Mouse (Mus musculus) liver, embryonic 13.5 days (tissue): ENCODE data around the gene Ccl12. TPM values are rescaled to one million over a fixed set of nuclear protein-coding genes. Genes with fewer than 3 reads are reported as not detected.

Experiments used
- ATAC-seq: fragments of 200-750 bp; cut with Nextera tagmentation; 2 replicates; pipeline ENCODE4 v1.8.0; 2017; ENCODE audit warnings: low read depth, mild to moderate bottlenecking, moderate number of reproducible peaks, moderate library complexity
- DNase-seq: peaks from one replicate; pipeline ENCODE4 v3.0.0; 2022
- H3K27ac ChIP-seq: fragments of 300-500 bp; sonication (generic); 2 replicates; pipeline ENCODE4 v1.5.1; 2015; ENCODE audit warnings: moderate library complexity, mild to moderate bottlenecking, inconsistent platforms
- H3K27me3 ChIP-seq: fragments of 300-500 bp; sonication (generic); 2 replicates; pipeline ENCODE4 v1.6.1; 2015; ENCODE audit warnings: mild to moderate bottlenecking, inconsistent platforms
- H3K36me3 ChIP-seq: fragments of 300-500 bp; sonication (generic); 2 replicates; pipeline ENCODE4 v1.6.1; 2015; ENCODE audit warnings: mild to moderate bottlenecking, inconsistent platforms
- H3K4me1 ChIP-seq: fragments of 300-500 bp; sonication (generic); replicated peaks from 2 replicates; pipeline ENCODE4 v1.6.1; 2015; ENCODE audit warnings: inconsistent platforms
- H3K4me2 ChIP-seq: fragments of 300-500 bp; sonication (generic); 2 replicates; pipeline ENCODE4 v1.6.1; 2015; ENCODE audit warnings: inconsistent platforms, mild to moderate bottlenecking, moderate library complexity
- H3K4me3 ChIP-seq: fragments of 300-500 bp; sonication (generic); replicated peaks from 2 replicates; pipeline ENCODE4 v1.5.1; 2015; ENCODE audit warnings: mild to moderate bottlenecking, inconsistent platforms
- H3K9ac ChIP-seq: fragments of 300-500 bp; sonication (generic); 2 replicates; pipeline ENCODE4 v1.6.1; 2015; ENCODE audit warnings: mild to moderate bottlenecking, inconsistent platforms
- H3K9me3 ChIP-seq: fragments of 300-500 bp; sonication (generic); replicated peaks from 2 replicates; pipeline ENCODE4 v1.6.1; 2016; ENCODE audit warnings: inconsistent platforms
- WGBS: fragments of 180-500 bp; shearing (Covaris S2); methylation state at CpG from one replicate; pipeline ENCODE4 v1.1.7; 2015; ENCODE audit not compliant: insufficient replicate concordance; 5-methylcytosine and 5-hydroxymethylcytosine counted together
- polyA plus RNA-seq: library from polyadenylated mRNA; unstranded; fragments of >200 nt; fragmentation: Nextera tagmentation; extraction: Ambion mirVana; gene quantifications from 2 replicates; pipeline ENCODE4 v1.2.1, GENCODE M21; 2015

The Ccl12 gene
- 0.47 and 0.60 TPM in 2 replicates for polyA plus RNA-seq

DNA sequence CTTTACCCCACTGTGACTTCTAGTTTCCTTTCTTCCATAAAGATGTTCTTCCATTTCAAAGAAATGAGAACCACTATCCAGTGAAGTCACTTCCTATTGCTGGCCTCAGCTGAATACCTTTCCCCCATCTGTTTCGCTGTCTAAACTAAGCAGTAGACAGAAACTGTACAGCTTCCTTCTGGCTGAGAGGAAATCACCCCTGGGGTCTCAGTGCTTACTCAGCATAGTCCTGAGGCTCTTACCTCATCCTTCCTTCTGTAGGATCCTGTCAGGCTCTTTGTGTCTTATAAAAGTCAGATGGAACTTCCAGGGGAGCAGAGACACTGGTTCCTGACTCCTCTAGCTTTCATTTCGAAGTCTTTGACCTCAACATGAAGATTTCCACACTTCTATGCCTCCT is at the start of gene Ccl12:
Gene Ccl12, plus strand, starts transcription at position 317 of the 400 bp plus-strand sequence.
- no peaks in the 10 kb centered on the region for H3K36me3 ChIP-seq
- H3K9ac ChIP-seq = no peak within 1 kb of the TSS
- no peaks in the 10 kb centered on the region for H3K4me1 ChIP-seq
- H3K9me3 ChIP-seq = no peaks in the 10 kb centered on the region
- no peaks in the 10 kb centered on the region for H3K27me3 ChIP-seq
- no peak for ATAC-seq
- H3K4me2 ChIP-seq = no peak within 1 kb of the TSS
- WGBS = 14% methylated on average over 2 of the region's 2 CpGs
- no peak within 1 kb of the TSS for H3K4me3 ChIP-seq
- no peak for DNase-seq
- H3K27ac ChIP-seq = no peak within 1 kb of the TSS

DNA sequence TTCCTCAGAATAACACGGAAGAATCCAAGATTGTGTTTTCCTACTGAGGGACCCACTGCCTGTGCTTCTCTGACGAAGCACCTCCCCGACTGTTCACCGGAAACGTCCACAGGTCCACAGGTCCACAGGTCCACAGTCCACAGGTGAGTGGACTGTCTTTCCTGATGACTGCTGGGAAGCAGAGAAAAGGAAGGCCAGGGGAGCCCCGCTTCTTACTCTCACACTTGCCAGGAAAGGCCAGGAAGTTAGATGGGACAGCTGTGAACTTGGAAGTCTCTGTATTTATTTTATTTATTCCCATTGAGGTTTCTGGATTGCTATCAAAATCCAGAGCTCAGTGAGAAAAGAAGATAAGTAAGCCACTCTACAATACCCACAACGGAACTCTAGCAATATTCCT is 47.8 kb upstream of the Ccl12 start:
- no peaks in the 10 kb centered on the region for H3K9me3 ChIP-seq
- H3K36me3 ChIP-seq = no peaks in the 10 kb centered on the region
- DNase-seq = no peak
- H3K4me1 ChIP-seq = no peaks in the 10 kb centered on the region
- 59% methylated on average over 7 of the region's 7 CpGs for WGBS
- H3K27me3 ChIP-seq = no peaks in the 10 kb centered on the region
- no peak overlapping the region for H3K4me2 ChIP-seq
- H3K4me3 ChIP-seq = no peak overlapping the region
- no peak overlapping the region for H3K27ac ChIP-seq
- H3K9ac ChIP-seq = no peak overlapping the region
- ATAC-seq = no peak

DNA sequence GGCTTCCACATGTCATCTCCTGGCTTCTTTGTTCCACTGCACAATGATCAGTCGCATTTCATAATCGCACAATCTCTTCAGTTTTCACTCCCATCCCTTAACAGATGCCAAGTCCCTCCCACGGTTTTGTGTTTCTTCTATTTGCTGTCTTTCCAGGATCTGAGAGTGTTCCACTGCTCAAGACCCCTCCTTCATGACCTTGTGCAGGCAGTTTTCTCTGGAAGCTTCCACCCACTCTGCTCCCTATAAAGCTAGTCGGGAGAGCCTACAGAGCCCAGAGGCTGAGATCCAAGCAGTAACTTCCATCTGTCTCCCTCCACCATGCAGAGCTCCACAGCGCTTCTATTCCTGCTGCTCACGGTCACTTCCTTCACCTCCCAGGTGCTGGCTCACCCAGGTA is 44.0 kb upstream of the Ccl12 start, which contains the start of gene Ccl11:
Gene Ccl11, plus strand, starts transcription at position 178 of the 400 bp plus-strand sequence.
- WGBS = 61% methylated on average over 6 of the region's 6 CpGs
- Histone ChIP-seq H3K27ac (no peak within 1 kb of the TSS), H3K4me1 (no peaks in the 10 kb centered on the region), H3K36me3 (no peaks in the 10 kb centered on the region), H3K27me3 (no peaks in the 10 kb centered on the region), H3K9ac (no peak within 1 kb of the TSS), H3K9me3 (no peaks in the 10 kb centered on the region), H3K4me3 (no peak within 1 kb of the TSS), H3K4me2 (no peak within 1 kb of the TSS)
- no peak for DNase-seq
- ATAC-seq = no peak

DNA sequence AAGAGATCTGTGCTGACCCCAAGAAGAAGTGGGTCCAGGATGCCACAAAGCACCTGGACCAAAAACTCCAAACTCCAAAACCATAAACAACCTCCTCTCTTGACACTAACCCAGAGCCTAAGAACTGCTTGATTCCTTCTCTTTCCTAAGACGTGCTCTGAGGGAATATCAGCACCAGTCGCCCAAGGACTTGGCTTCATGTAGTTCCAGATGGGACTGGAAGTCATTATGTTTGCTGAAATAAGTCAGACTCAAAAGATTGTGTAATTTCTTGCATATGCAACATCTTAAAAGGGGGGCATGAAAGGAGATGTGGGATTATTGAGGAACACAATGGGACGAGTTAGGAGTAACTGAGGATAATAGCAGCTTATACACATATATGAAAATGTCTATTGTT is 39.4 kb upstream of the Ccl12 start:
- no peak overlapping the region for H3K4me2 ChIP-seq
- no peaks in the 10 kb centered on the region for H3K36me3 ChIP-seq
- no peak overlapping the region for H3K27ac ChIP-seq
- 53% methylated on average over 3 of the region's 3 CpGs for WGBS
- H3K9ac ChIP-seq = no peak overlapping the region
- DNase-seq (no peak), ATAC-seq (no peak)
- H3K9me3 ChIP-seq = no peaks in the 10 kb centered on the region
- H3K27me3 ChIP-seq = no peaks in the 10 kb centered on the region
- H3K4me1 ChIP-seq = no peaks in the 10 kb centered on the region
- no peak overlapping the region for H3K4me3 ChIP-seq

GRCm38 (mm10) chr11:82063454-82063853 is 38.2 kb upstream of the Ccl12 start:
- no peak overlapping the region for H3K4me3 ChIP-seq
- H3K9me3 ChIP-seq = no peaks in the 10 kb centered on the region
- no peak overlapping the region for H3K4me2 ChIP-seq
- H3K4me1 ChIP-seq = no peaks in the 10 kb centered on the region
- no peaks in the 10 kb centered on the region for H3K27me3 ChIP-seq
- DNase-seq = no peak
- H3K27ac ChIP-seq = no peak overlapping the region
- no peak overlapping the region for H3K9ac ChIP-seq
- no peak for ATAC-seq
- 52% methylated on average over 2 of the region's 2 CpGs for WGBS
- no peaks in the 10 kb centered on the region for H3K36me3 ChIP-seq

GRCm38 (mm10) chr11:82066953-82067571 is 34.6 kb upstream of the Ccl12 start:
- H3K27me3 ChIP-seq = no peaks in the 10 kb centered on the region
- H3K4me3 ChIP-seq = no peak overlapping the region
- H3K9me3 ChIP-seq = no peaks in the 10 kb centered on the region
- no peak overlapping the region for H3K9ac ChIP-seq
- no peaks in the 10 kb centered on the region for H3K36me3 ChIP-seq
- 67% methylated on average over 7 of the region's 7 CpGs for WGBS
- no peaks in the 10 kb centered on the region for H3K4me1 ChIP-seq
- DNase-seq = no peak
- no peak for ATAC-seq
- no peak overlapping the region for H3K4me2 ChIP-seq
- H3K27ac ChIP-seq = no peak overlapping the region

DNA sequence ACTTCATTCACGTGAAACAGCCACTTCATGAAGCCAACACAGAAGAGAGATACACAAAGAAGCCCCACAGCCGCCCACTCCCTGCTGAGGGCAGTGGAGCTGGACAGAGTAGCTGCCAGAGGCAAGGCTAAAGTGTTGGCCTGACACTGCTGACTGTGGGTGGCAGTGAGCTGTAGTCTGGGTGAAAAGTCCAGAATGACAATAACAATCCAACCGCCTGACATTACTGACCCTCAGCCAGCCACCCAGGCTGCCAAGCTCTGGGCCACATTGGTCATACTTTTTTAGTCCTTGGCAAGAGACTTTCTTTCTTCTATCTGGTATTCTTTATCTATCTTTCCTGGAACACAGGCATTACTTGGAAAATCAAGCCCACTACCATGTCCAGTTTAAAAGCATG is 30.6 kb upstream of the Ccl12 start:
- H3K36me3 ChIP-seq = no peaks in the 10 kb centered on the region
- no peak overlapping the region for H3K4me2 ChIP-seq
- no peaks in the 10 kb centered on the region for H3K4me1 ChIP-seq
- no peak overlapping the region for H3K9ac ChIP-seq
- no peaks in the 10 kb centered on the region for H3K27me3 ChIP-seq
- ATAC-seq (no peak), DNase-seq (no peak)
- no peaks in the 10 kb centered on the region for H3K9me3 ChIP-seq
- H3K4me3 ChIP-seq = no peak overlapping the region
- 48% methylated on average over 3 of the region's 3 CpGs for WGBS
- H3K27ac ChIP-seq = no peak overlapping the region

GRCm38 (mm10) chr11:82072374-82072773 is 29.3 kb upstream of the Ccl12 start:
- H3K9ac ChIP-seq = no peak overlapping the region
- no peak for DNase-seq
- no peak overlapping the region for H3K4me2 ChIP-seq
- H3K4me1 ChIP-seq = no peaks in the 10 kb centered on the region
- no peak overlapping the region for H3K4me3 ChIP-seq
- no peak for ATAC-seq
- no peaks in the 10 kb centered on the region for H3K27me3 ChIP-seq
- no peak overlapping the region for H3K27ac ChIP-seq
- WGBS = 50% methylated on average over 1 of the region's 1 CpGs
- H3K36me3 ChIP-seq = no peaks in the 10 kb centered on the region
- no peaks in the 10 kb centered on the region for H3K9me3 ChIP-seq

DNA sequence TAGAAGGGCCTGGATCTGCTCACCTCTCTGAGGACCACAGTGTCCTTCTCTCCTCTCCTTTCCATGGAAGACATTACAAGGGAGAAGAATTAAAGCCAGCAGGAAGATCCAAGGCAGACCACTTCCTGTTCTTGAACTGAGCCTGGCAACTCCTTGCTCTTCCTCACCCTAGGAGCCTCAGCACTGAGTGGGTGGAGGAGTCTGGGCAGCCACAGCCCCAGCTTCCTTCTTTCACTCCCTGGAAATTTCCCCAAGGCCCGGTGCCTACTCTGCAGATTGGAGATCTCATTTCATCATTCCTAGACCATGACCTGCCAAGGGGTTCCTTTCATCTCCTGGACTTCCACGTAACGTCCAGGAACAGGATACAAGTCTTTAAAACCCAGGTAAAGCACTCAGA is 28.7 kb upstream of the Ccl12 start:
- Histone ChIP-seq H3K27me3 (no peaks in the 10 kb centered on the region), H3K4me1 (no peaks in the 10 kb centered on the region), H3K9ac (no peak overlapping the region), H3K4me3 (no peak overlapping the region), H3K4me2 (no peak overlapping the region), H3K27ac (no peak overlapping the region), H3K9me3 (no peaks in the 10 kb centered on the region), H3K36me3 (no peaks in the 10 kb centered on the region)
- DNase-seq (no peak), ATAC-seq (no peak)
- 48% methylated on average over 3 of the region's 3 CpGs for WGBS

- Histone ChIP-seq H3K4me3 (no peak overlapping the region), H3K9ac (no peak overlapping the region), H3K36me3 (no peaks in the 10 kb centered on the region), H3K9me3 (no peaks in the 10 kb centered on the region), H3K27ac (no peak overlapping the region), H3K4me2 (no peak overlapping the region), H3K27me3 (no peaks in the 10 kb centered on the region), H3K4me1 (no peaks in the 10 kb centered on the region)
- ATAC-seq = no peak
- no peak for DNase-seq
- 63% methylated on average over 3 of the region's 3 CpGs for WGBS
Observed at GRCm38 (mm10) chr11:82073686-82074085, 28.0 kb upstream of the Ccl12 start.

- Histone ChIP-seq H3K4me2 (no peak overlapping the region), H3K27me3 (no peaks in the 10 kb centered on the region), H3K9me3 (no peaks in the 10 kb centered on the region), H3K4me3 (no peak overlapping the region), H3K4me1 (no peaks in the 10 kb centered on the region), H3K27ac (no peak overlapping the region), H3K36me3 (no peaks in the 10 kb centered on the region), H3K9ac (no peak overlapping the region)
- DNase-seq (no peak), ATAC-seq (no peak)
- 41% methylated on average over 3 of the region's 3 CpGs for WGBS
Observed at GRCm38 (mm10) chr11:82077031-82077430, 24.6 kb upstream of the Ccl12 start.

DNA sequence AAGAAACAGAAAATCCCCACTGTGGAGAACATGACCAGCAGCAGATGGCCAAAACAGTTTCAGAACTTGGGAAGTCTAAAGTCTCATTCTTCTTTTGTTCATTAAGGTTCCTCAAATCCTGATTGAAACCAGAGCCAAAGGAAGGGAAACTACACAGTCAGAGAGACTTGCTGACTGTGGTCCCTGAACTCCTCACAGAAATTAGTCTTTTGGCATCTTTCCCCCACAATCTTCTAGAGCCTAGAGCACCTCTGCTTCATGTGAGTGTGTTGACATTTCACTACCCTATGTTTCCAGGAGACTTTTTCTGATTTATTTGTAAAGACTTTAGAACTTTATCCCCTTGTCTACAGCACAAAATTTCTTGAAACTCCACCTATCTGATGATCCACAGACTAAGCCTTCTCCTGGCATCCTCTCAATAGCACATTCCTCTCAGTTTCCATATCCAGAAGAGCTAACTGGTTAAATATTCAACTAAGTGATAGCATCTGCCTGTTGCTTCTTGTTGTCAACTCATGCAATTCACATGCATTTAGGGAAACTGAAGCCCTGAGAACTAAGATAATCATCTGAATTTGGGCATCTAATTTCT is 23.4 kb upstream of the Ccl12 start:
- no peak overlapping the region for H3K9ac ChIP-seq
- ATAC-seq = no peak
- H3K9me3 ChIP-seq = no peaks in the 10 kb centered on the region
- H3K4me3 ChIP-seq = no peak overlapping the region
- no peaks in the 10 kb centered on the region for H3K4me1 ChIP-seq
- H3K27me3 ChIP-seq = no peaks in the 10 kb centered on the region
- no peaks in the 10 kb centered on the region for H3K36me3 ChIP-seq
- no peak overlapping the region for H3K4me2 ChIP-seq
- DNase-seq = no peak
- no peak overlapping the region for H3K27ac ChIP-seq
